Mouse (Mus musculus) embryonic fibroblast, embryonic 13.5 days (primary cell): ENCODE results near the gene Rtn1.

Experiments
- CTCF ChIP-seq: IDR thresholded peaks from 2 replicates; pipeline ENCODE4 v1.5.1; 2011; ENCODE audit warnings: mild to moderate bottlenecking, control low read depth, low read length, moderate library complexity, borderline replicate concordance; ENCODE audit not compliant: insufficient read depth
- POLR2A ChIP-seq: IDR thresholded peaks from 2 replicates; pipeline ENCODE4 v1.6.1; 2011; ENCODE audit warnings: low read depth, mild to moderate bottlenecking, control low read depth, low read length, moderate library complexity

- no peak for TF ChIP-seq POLR2A
- TF ChIP-seq CTCF = no peak
Measured at GRCm38 (mm10) chr12:72366763-72367162, 42.1 kb downstream of the Rtn1 start.
